Mouse (Mus musculus) layer of hippocampus, adult 2 months (tissue): ENCODE measurements around the gene Gm42715. TPM values are rescaled to one million over a fixed set of nuclear protein-coding genes. Genes with fewer than 3 reads are reported as not detected.

Experiments
- DNase-seq, 2 experiments: peaks; one replicate each; pipeline ENCODE4 v3.0.0; 2022; ENCODE audit warnings: low spot score in 2 of 2
- H3K27ac ChIP-seq: fragments of 200-600 bp; 2 replicates; pipeline ENCODE4 v1.8.1; 2022
- H3K4me3 ChIP-seq: fragments of 200-600 bp; 2 replicates; pipeline ENCODE4 v1.8.1; 2022; ENCODE audit warnings: mild to moderate bottlenecking
- CTCF ChIP-seq: fragments of 200-600 bp; conservative IDR thresholded peaks from 2 replicates; pipeline ENCODE4 v1.8.1; 2022; ENCODE audit warnings: antibody characterized with exemption, mild to moderate bottlenecking, moderate library complexity
- microRNA-seq, 2 experiments: library from miRNA; unstranded; fragments of <30 nt; microRNA quantifications; one replicate each; pipeline ENCODE4 v1.2.0; 2021
- total RNA-seq, 2 experiments: library from RNA; stranded (reverse); gene quantifications; 2 replicates each; pipeline ENCODE4 v1.2.3; 2021

The Gm42715 gene
- total RNA-seq, 2 experiments from 2014 or later = 9.0 to 12.0 TPM

- no peak for TF ChIP-seq CTCF
- Histone ChIP-seq H3K27ac (no peak overlapping the region), H3K4me3 (no peak overlapping the region)
- no peak for DNase-seq
Measured at GRCm38 (mm10) chr7:127600612-127601011, 81.2 kb downstream of the Gm42715 start.

DNA sequence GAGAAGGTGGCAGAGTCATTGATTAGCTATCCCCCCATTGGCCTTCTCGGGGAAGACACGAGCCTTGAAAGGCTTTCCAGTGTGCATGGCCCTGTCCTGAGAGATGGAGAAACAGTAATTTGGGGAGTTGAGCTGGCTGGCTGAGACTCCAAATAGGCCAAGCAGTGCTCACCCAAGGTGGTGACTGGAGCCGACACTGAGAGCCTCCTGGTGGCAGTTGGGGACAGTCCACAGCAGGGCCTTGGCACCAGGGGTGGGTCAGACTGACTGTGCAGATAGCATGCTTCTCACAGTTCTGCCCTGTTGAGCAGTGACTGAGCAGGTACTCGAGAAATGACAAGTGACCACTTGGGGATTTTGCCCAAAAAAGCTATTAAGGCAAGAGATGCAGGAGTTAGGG, 82.4 kb downstream of the Gm42715 start:
- no peak for DNase-seq
- no peak; the same call in 1 of the 2 replicates for TF ChIP-seq CTCF
- H3K27ac ChIP-seq = no peak overlapping the region
- no peak overlapping the region for H3K4me3 ChIP-seq

DNA sequence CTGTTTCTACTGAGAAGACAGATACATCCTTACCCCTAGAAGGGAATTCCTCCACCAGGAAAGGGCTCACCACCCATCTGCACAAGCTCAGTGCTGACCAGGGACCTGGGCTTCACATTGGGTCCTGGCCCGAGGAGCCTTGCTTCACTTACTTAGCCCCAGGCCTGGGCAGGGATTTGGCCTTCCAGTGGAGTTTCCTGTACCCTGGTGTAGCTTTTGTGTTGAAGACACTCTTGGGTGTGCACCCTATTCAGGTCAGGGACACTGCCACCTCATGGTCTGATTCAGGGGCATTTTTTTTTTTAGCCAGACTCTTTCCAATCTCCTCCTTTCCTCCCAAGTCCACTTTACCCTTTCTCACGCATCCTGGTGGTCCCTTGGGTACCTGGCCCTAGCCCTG, 83.5 kb downstream of the Gm42715 start:
- TF ChIP-seq CTCF = no peak
- no peak overlapping the region for H3K4me3 ChIP-seq
- H3K27ac ChIP-seq = no peak overlapping the region
- no peak for DNase-seq

DNA sequence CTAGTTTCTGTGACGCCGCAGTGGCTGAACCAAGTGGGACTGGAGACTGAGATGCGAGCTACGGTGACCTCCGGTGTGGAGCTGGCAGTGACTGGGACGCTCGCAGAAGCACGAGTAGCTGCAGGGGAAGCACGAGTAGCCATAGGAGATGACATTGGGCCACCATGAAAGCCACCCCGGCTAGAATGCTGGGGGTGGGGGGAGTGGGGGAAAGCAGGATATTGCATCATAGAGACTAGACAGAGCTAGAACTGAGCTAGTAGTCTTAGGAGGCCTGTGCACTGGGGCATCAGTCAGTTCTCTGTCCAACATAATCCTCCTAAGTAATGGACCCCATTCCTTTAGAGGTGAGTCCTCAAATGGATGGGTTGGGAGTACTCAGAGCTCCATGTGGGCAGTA, 84.9 kb downstream of the Gm42715 start:
- TF ChIP-seq CTCF = no peak

DNA sequence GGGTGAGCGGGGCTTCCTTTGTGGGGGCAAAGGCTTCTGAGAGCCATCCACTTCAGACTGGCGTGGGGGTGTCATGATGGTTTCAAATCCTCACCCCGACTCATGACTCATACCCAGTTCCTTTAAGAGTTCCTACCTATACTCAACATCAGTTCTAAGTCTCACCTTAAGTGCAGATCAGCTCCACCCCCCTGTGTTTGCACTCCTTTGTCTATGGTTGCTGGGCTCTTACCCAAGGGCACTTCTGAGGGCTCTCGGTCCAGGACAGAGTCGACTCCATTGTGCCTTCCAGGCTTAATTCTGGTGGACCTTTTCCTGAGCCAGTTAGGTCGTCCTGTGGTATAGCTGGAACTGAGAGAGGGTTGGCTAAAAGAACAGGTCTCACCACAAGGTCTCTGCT, 87.8 kb downstream of the Gm42715 start:
- H3K27ac ChIP-seq = no peak overlapping the region
- no peak for DNase-seq
- H3K4me3 ChIP-seq = no peak overlapping the region
- no peak for TF ChIP-seq CTCF

More for the DNA sequence above, 84.9 kb downstream of the Gm42715 start:
- H3K4me3 ChIP-seq = no peak overlapping the region
- DNase-seq = no peak
- H3K27ac ChIP-seq = no peak overlapping the region

DNA sequence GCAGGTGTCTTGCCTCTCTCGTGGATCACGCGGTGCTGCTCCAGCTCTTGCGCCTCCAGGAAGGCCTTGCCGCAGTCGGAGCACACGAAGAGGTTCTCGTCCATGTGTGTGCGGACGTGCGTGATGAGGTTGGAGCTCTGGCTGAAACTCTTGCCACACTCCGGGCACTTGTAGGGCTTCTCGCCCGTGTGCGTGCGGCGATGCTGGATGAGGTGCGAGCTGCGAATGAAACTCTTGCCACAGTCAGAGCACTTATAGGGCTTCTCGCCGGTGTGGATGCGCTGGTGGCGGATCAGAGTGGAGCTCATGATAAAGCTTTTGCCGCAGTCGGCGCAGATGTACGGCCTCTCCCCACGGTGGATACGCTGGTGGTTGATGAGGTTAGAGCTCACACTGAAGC, 91.6 kb downstream of the Gm42715 start:
- no peak overlapping the region for H3K27ac ChIP-seq
- no peak for DNase-seq
- no peak for TF ChIP-seq CTCF

DNA sequence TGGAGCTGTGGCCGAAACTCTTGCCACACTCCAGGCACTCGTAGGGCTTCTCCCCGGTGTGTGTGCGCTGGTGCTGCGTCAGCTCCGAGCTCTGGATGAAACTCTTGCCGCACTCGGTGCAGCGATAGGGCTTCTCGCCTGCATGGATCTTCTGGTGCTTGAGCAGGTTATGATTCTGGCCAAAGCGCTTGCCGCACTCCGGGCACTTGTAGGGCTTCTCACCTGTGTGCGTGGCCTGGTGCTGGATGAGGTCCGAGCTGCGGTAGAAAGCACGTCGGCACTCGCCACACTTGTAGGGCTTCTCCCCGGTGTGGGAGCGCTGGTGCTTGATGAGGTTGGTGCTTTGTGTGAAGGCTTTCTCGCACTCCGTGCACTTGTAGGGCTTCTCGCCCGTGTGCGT, 92.2 kb downstream of the Gm42715 start:
- Histone ChIP-seq H3K27ac (no peak overlapping the region), H3K4me3 (no peak overlapping the region)

More for the DNA sequence above, 91.6 kb downstream of the Gm42715 start:
- no peak overlapping the region for H3K4me3 ChIP-seq

DNA sequence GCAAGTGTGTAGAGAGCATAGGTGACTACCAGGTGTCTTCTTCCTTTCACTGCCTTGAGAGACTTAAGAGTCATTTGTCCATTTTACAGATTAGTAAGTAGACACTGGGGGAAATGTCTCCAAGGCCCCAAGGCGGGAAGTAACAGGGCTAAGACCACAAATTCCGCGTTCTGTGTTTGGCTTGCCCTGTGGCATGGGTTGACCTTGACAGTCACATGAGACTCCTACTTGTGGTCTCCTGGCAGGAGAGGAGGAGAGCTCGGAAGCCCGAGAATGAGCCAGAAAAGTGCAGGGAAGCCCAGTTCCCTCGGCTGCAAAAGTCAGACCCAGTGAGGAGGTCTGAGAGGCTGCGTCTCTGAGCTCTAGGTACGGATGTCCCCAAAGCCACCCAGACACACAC, 94.1 kb downstream of the Gm42715 start:
- no peak overlapping the region for H3K4me3 ChIP-seq
- no peak for DNase-seq
- no peak for TF ChIP-seq CTCF
- no peak overlapping the region; the same call in 1 of the 2 replicates for H3K27ac ChIP-seq

More for the DNA sequence above, 92.2 kb downstream of the Gm42715 start:
- no peak for TF ChIP-seq CTCF
- DNase-seq = no peak

GRCm38 (mm10) chr7:127614091-127614490, 94.7 kb downstream of the Gm42715 start:
- no peak for TF ChIP-seq CTCF
- peak overlapping the region; percentile 98 for H3K4me3 ChIP-seq
- no peak for DNase-seq
- H3K27ac ChIP-seq = peak overlapping the region; percentile 93

DNA sequence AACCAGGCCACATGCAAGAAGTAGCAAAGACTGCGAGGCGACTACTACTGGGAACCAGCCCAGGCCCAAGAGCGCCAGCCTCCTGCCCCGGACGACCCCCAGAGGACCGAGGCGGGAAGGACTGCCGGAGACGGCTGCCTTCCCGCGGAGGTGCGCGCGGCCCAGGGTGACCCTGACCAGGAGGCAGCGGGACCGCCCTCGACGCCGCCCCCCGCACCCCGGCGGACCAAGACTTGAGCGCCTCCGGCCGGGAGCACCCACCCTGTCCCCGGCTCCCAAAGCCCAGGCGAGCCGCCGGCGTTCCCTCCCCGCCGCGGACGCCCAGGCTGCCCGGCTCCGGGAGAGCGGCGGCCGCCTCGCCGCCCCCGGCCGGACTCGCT, 95.1 kb downstream of the Gm42715 start:
- peak overlapping the region; percentile 98 for H3K4me3 ChIP-seq
- DNase-seq = no peak
- no peak for TF ChIP-seq CTCF
- peak overlapping the region; percentile 93 for H3K27ac ChIP-seq

DNA sequence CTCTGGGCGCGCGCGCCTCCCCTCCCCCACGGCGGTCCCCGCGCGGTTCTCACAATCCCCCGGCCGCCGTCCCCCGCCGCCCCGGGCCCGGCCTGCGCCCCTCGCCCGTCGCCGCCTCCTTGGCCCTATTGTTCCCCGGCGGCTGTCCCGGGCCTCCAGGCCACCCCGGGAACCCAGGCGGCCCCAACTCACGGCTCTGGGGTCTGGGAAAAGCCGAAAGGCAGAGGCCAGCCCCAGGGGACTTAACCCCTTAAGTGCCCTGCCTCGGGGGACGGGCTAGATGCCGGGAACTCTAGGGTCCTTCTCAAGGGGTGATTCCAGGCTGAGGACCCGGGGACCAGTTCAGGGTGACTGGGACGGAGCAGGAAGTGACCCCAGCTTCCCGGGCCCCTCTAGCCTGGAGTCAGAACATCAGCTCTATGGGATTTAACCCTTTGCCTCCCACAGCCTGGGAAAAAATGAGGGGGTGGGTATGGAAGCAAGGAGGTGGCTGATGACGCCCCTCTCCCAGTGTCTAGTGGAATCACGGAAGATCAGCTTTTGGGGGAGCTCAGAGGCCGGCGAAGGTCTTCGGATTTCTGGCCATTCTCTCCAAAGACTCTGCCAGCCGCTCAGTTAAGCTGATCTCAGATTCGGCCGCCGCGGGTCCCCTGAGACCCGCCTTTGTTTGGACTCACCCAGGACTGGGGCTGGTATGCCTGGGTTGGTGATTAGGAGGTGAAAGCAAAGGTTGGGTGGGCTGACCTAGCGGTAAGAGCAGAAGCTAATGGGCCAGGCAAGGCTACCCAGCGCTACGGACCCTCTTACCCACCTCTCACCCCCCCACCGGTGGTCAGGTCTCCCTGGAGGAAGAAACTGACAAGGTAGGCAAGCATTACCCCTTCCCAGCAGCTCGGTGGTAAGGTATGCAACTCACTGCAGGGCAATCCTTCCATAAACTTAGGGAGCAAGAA, 95.8 kb downstream of the Gm42715 start, which contains the start of gene Zfp629:
Zfp629 (minus strand) TSS at position 907 of the 953 bp plus-strand sequence.
- H3K27ac ChIP-seq = peak within 1 kb of the TSS; percentile 93
- H3K4me3 ChIP-seq = peak within 1 kb of the TSS; percentile 98
- DNase-seq = peak; percentile 78 to 79
- no peak for TF ChIP-seq CTCF

GRCm38 (mm10) chr7:127616336-127616735, 97.0 kb downstream of the Gm42715 start:
- no peak for TF ChIP-seq CTCF
- H3K27ac ChIP-seq = no peak overlapping the region
- H3K4me3 ChIP-seq = no peak overlapping the region
- no peak for DNase-seq

Small RNA genes lying within 50 kb of the gene (microRNA-seq; reads per million reads assigned to microRNA genes)
- 0 reads per million in 2 experiments for gene Gm47278
- gene Mir7060 = 0 reads per million in 2 experiments

Other genes with a start within 250 kb of the Gm42715 start
- 10 to 100 TPM; 40.0 to 46.7 TPM for gene Sephs2, start 245.5 kb upstream of the Gm42715 start, total RNA-seq
- gene Itgal, start 223.3 kb upstream of the Gm42715 start, total RNA-seq = under 1 TPM; 0.20 to 0.36 TPM
- gene Zfp768, start 174.0 kb upstream of the Gm42715 start, total RNA-seq = 10 to 100 TPM; 11.4 to 11.8 TPM
- 1 to 10 TPM; 6.7 to 6.9 TPM for gene Zfp747, start 143.5 kb upstream of the Gm42715 start, total RNA-seq
- gene 9130019O22Rik, start 132.4 kb upstream of the Gm42715 start, total RNA-seq = 1 to 10 TPM; 3.1 to 4.2 TPM
- gene E430018J23Rik, start 126.0 kb upstream of the Gm42715 start, total RNA-seq = 1 to 10 TPM; 7.5 to 8.0 TPM
- 1 to 10 TPM; 4.4 to 4.5 TPM for gene Zfp764, start 112.8 kb upstream of the Gm42715 start, total RNA-seq
- gene Zfp688, start 97.5 kb upstream of the Gm42715 start, total RNA-seq = 10 to 100 TPM; 12.2 to 17.3 TPM
- gene Zfp689, start 70.4 kb upstream of the Gm42715 start, total RNA-seq = 1 to 10 TPM; 5.0 to 7.6 TPM
- gene Prr14, start 60.0 kb upstream of the Gm42715 start, total RNA-seq = 10 to 100 TPM; 29.2 to 35.3 TPM
- gene Fbrs, start 40.4 kb upstream of the Gm42715 start, total RNA-seq = 10 to 100 TPM; 60.3 to 72.5 TPM
- gene Srcap, start 7.6 kb upstream of the Gm42715 start, total RNA-seq = 100 to 1,000 TPM; 118 to 127 TPM
- not detected for gene Tmem265, start 41.8 kb downstream of the Gm42715 start, total RNA-seq
- 10 to 100 TPM; 80.4 to 84.2 TPM for gene Phkg2, start 53.8 kb downstream of the Gm42715 start, total RNA-seq
- 10 to 100 TPM; 11.5 to 12.9 TPM for gene Ccdc189, start 69.0 kb downstream of the Gm42715 start, total RNA-seq
- 10 to 100 TPM; 69.5 to 72.8 TPM for gene Rnf40, start 69.2 kb downstream of the Gm42715 start, total RNA-seq
- gene Zfp629, start 96.2 kb downstream of the Gm42715 start, total RNA-seq = 10 to 100 TPM; 21.8 to 22.5 TPM
- 10 to 100 TPM; 20.1 to 26.6 TPM for gene Bcl7c, start 189.3 kb downstream of the Gm42715 start, total RNA-seq
- 1 to 10 TPM; 1.9 to 3.1 TPM for gene Ctf1, start 193.2 kb downstream of the Gm42715 start, total RNA-seq
- not detected for gene Ctf2, start 212.6 kb downstream of the Gm42715 start, total RNA-seq
- 10 to 100 TPM; 53.8 to 59.7 TPM for gene Fbxl19, start 225.0 kb downstream of the Gm42715 start, total RNA-seq